Mouse (Mus musculus): ENCODE data around the gene B2m.

- TF ChIP-seq CTCF (IDR thresholded peaks at IDR 0.05; ENCODE audit: control insufficient read depth, insufficient read depth, insufficient read length): no peak
- TF ChIP-seq MAX (IDR thresholded peaks at IDR 0.05): no peak
- no peak for TF ChIP-seq MYOD1 (IDR thresholded peaks at IDR 0.05; ENCODE audit: control insufficient read depth, insufficient read length, low read depth)
- no peak for TF ChIP-seq MYOG (IDR thresholded peaks at IDR 0.05; ENCODE audit: control insufficient read depth, extremely low read depth, insufficient read length)
- TF ChIP-seq USF1 (IDR thresholded peaks at IDR 0.05; ENCODE audit: low read depth): no peak
- no peak for TF ChIP-seq CEBPB (IDR thresholded peaks at IDR 0.05; ENCODE audit: low read depth)
Measured at GRCm38 (mm10) chr2:122148242-122148917, 894 bp downstream of the B2m start.
